Mouse (Mus musculus): Measurements from ENCODE around the gene Fgd6.

GRCm38 (mm10) chr10:94142427-94142826, 106.6 kb downstream of the Fgd6 start:
- TF ChIP-seq CTCF (IDR thresholded peaks at IDR 0.05 in 2 of 3, conservative IDR thresholded peaks at IDR 0.05 in 1 of 3; ENCODE audit: control insufficient read depth in 1 of 3, insufficient read depth in 1 of 3, low read depth in 2 of 3, low read length in 3 of 3, poor library complexity in 1 of 3, severe bottlenecking in 1 of 3): no peak
- no peak for TF ChIP-seq POLR2A (IDR thresholded peaks at IDR 0.05; ENCODE audit: control insufficient read depth in 1 of 2, insufficient read depth in 1 of 2, low read depth in 1 of 2, low read length in 2 of 2, poor library complexity in 1 of 2)
- no peak for TF ChIP-seq MXI1 (IDR thresholded peaks at IDR 0.05; ENCODE audit: low read depth, low read length)
- TF ChIP-seq MYC (IDR thresholded peaks at IDR 0.05; ENCODE audit: low read depth, low read length): no peak
- no peak for TF ChIP-seq MYB (IDR thresholded peaks at IDR 0.05; ENCODE audit: low read depth, low read length)
- TF ChIP-seq EP300 (IDR thresholded peaks at IDR 0.05; ENCODE audit: low read depth in 1 of 2, low read length in 2 of 2): no peak
- TF ChIP-seq MEF2A (IDR thresholded peaks at IDR 0.05; ENCODE audit: extremely low read depth, insufficient replicate concordance, low read depth, low read length, poor library complexity, severe bottlenecking): no peak
- no peak for TF ChIP-seq E2F4 (IDR thresholded peaks at IDR 0.05; ENCODE audit: borderline replicate concordance, low read depth, low read length)
- no peak for TF ChIP-seq ELF1 (IDR thresholded peaks at IDR 0.05; ENCODE audit: low read depth, low read length)
- TF ChIP-seq GATA1 (IDR thresholded peaks at IDR 0.05; ENCODE audit: low read depth, low read length): no peak

All from MEL (cell line).